Mouse (Mus musculus) megakaryocyte, embryonic 14.5 days (primary cell): ENCODE data around the gene Szt2.

Experiments
- FLI1 ChIP-seq: IDR thresholded peaks from 2 replicates; pipeline ENCODE4 v1.6.1; 2012; ENCODE audit warnings: low read length, inconsistent platforms, mixed read lengths
- GATA1 ChIP-seq: IDR thresholded peaks from 3 replicates; pipeline ENCODE4 v1.6.1; 2012; ENCODE audit warnings: mixed read lengths, low read length, inconsistent platforms, borderline replicate concordance

DNA sequence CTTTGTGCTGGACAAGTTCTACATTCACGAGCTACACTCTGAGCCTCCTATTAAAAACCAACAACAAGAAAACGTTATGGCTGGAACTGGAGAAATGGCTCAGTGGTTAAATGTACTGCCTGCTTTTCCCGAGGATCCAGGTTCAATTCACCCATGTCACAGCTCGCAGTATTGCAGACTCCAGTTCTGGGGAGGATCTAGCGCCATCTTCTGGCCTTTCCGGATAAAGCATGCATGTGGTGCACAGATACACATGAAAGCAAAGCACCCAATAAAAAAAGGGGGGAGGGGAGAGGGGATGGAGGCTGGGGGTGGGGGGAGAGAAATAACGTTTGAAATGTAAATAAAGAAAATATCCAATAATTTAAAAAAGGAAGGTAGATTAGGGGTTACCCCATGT lies 72.4 kb downstream of the Szt2 start:
- no peak for TF ChIP-seq GATA1
- no peak for TF ChIP-seq FLI1
